Mouse (Mus musculus) kidney, adult 2 months (tissue): Measurements from ENCODE around the gene Atg5. TPM values are rescaled to one million over a fixed set of nuclear protein-coding genes. Genes with fewer than 3 reads are reported as not detected.

Experiments
- DNase-seq: peaks from one replicate; pipeline ENCODE4 v3.0.0; 2021
- H3K27ac ChIP-seq: fragments of 200-500 bp; 2 replicates; pipeline ENCODE4 v1.5.1; 2012; ENCODE audit warnings: low read depth, low read length, control low read depth, inconsistent platforms; ENCODE audit not compliant: insufficient read depth
- H3K27me3 ChIP-seq: fragments of 200-500 bp; replicated peaks from 2 replicates; pipeline ENCODE4 v1.6.1; 2012; ENCODE audit warnings: mild to moderate bottlenecking, moderate library complexity, low read length, inconsistent platforms; ENCODE audit not compliant: control insufficient read depth, insufficient read depth
- H3K36me3 ChIP-seq: fragments of 200-500 bp; 2 replicates; pipeline ENCODE4 v1.6.1; 2012; ENCODE audit warnings: mild to moderate bottlenecking, moderate library complexity, low read length, inconsistent platforms; ENCODE audit not compliant: control insufficient read depth, insufficient read depth
- H3K4me1 ChIP-seq: fragments of 200-500 bp; 2 replicates; pipeline ENCODE4 v1.6.1; 2011; ENCODE audit warnings: low read length; ENCODE audit not compliant: control insufficient read depth, insufficient read depth
- H3K4me3 ChIP-seq: fragments of 200-500 bp; 2 replicates; pipeline ENCODE4 v1.5.1; 2011; ENCODE audit warnings: mild to moderate bottlenecking, low read depth, low read length, control low read depth; ENCODE audit not compliant: insufficient read depth
- CTCF ChIP-seq: fragments of 200-500 bp; conservative IDR thresholded peaks from 2 replicates; pipeline ENCODE4 v1.5.1; 2011; ENCODE audit warnings: low read depth, mild to moderate bottlenecking, control low read depth, low read length, moderate library complexity, mixed read lengths; ENCODE audit not compliant: insufficient read depth, insufficient read length
- POLR2A ChIP-seq: fragments of 200-500 bp; IDR thresholded peaks from one replicate; pipeline ENCODE4 v1.6.1; 2011; ENCODE audit warnings: low read depth, low read length, control low read depth
- WGBS: fragments of 180-500 bp; shearing (Covaris S2); methylation state at CpG from one replicate; pipeline ENCODE4 v1.1.7; 2018; 5-methylcytosine and 5-hydroxymethylcytosine counted together
- polyA plus RNA-seq: library from polyadenylated mRNA; depleted of rRNA; stranded (reverse); fragments of >200 nt; gene quantifications from 2 replicates; pipeline ENCODE4 v1.2.3, GENCODE M21; 2012

The Atg5 gene
- polyA plus RNA-seq, 1 experiment, result 13.5 TPM

DNA sequence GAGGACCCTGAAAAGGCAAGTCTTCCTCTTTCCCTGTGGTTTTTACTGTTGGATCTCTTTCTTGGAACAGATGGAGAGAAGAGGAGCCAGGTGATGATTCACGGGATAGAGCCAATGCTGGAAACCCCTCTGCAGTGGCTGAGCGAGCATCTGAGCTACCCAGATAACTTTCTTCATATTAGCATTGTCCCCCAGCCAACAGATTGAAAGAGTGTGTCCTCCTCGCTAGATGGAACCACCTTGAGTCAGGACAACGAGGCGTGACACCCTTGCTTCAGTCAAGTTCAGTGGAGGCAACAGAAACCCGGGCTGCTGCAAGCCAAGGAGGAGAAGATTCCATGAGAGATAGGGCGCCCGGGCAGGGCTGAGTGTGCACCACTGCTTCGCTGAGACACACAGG lies 94.7 kb downstream of the Atg5 start:
- no peaks in the 10 kb centered on the region for H3K4me1 ChIP-seq
- TF ChIP-seq CTCF, result no peak
- no peak for TF ChIP-seq POLR2A
- no peak for DNase-seq
- H3K27ac ChIP-seq, result no peak overlapping the region
- H3K27me3 ChIP-seq, result no peaks in the 10 kb centered on the region
- H3K36me3 ChIP-seq, result no peaks in the 10 kb centered on the region
- 79% methylated on average over 9 of the region's 9 CpGs for WGBS
- no peak overlapping the region for H3K4me3 ChIP-seq

DNA sequence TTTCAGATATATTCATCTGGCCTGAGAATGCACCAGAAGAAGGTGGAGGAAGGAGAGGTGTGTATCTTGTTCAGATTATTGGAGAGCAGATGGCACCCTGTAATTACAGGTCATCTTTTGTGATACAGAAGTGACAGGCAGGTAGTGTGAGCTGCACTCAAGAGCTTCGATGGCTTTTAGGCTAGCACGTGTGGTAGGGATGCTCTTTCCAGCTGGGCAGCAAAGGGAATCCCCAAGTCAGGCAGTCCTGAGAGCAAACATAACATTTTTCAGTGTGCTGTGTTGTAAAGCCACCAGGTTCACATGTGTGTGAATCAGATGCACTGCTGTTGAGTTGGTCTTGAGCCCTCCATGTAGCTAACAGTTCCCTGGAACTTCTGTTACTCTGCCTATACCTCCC lies 98.0 kb downstream of the Atg5 start:
- H3K36me3 ChIP-seq, result no peaks in the 10 kb centered on the region
- H3K4me1 ChIP-seq, result no peaks in the 10 kb centered on the region
- TF ChIP-seq CTCF (no peak), POLR2A (no peak)
- H3K4me3 ChIP-seq, result no peak overlapping the region
- no peak for DNase-seq
- H3K27ac ChIP-seq, result no peak overlapping the region
- 89% methylated on average over 2 of the region's 2 CpGs for WGBS
- H3K27me3 ChIP-seq, result no peaks in the 10 kb centered on the region

DNA sequence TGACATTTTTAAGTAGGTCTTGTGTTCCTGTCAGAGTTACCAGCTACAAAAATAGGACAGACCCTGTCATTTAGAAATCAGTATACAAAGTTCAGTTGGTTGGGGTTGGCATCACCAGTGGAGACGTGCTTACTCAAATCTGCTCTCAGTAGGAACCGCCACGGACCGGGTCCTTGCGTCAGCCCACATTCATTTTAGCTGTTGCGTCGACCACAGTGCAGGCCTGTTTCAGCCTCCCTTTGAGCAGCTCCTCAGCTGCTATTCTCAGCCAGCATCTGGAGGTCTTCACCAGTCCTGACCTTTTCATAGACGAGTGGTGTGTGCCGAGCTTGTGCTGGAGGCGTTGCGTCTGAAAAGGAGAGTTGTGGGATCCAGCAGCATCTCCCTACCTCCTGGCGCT lies 98.9 kb downstream of the Atg5 start:
- Histone ChIP-seq H3K4me1 (no peaks in the 10 kb centered on the region), H3K27me3 (no peaks in the 10 kb centered on the region), H3K36me3 (no peaks in the 10 kb centered on the region), H3K27ac (no peak overlapping the region), H3K4me3 (no peak overlapping the region)
- 89% methylated on average over 12 of the region's 12 CpGs for WGBS
- TF ChIP-seq POLR2A (no peak), CTCF (no peak)
- DNase-seq, result no peak

DNA sequence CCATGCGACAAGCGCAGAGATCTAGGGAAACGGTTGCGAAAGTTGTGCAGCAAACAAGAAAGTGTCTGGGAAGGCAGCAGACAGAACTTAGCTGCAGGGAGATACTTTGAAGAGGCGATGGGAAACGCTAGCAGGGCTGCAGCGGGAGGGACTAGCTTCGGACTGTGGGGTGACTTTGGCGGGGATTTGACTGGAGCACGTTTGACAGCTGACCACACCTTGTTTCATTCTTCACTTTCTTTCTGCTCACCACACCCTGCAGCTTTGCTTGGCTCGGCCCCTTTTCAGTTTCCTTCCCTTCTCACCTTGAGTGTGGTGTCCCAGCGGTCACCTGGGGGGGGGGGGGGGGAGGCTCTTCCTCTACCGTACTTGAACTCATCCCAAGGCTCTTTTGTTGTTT lies 100.4 kb downstream of the Atg5 start:
- WGBS, result 82% methylated on average over 13 of the region's 13 CpGs
- TF ChIP-seq CTCF (no peak), POLR2A (no peak)
- Histone ChIP-seq H3K27me3 (no peaks in the 10 kb centered on the region), H3K4me1 (no peaks in the 10 kb centered on the region), H3K36me3 (no peaks in the 10 kb centered on the region), H3K4me3 (no peak overlapping the region), H3K27ac (no peak overlapping the region)
- DNase-seq, result no peak

DNA sequence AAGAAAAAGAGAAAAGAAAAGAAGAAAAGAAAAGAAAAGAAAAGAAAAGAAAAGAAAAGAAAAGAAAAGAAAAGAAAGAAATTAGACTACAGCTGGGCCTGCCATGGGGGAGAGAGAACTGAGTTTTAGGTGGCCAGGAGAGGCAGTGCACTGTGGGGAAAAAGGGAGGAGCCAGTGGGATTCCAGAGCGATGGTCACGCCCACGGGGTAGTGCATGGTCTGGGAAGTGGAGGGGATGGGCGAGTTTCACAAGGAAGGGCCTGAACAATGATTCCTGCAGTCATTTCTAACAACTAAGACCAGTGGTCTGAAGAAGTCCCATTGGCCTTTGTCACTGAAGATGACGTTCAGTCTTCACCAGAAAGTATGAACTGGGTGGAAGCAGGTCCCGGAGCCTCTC lies 102.5 kb downstream of the Atg5 start:
- 74% methylated on average over 6 of the region's 6 CpGs for WGBS
- Histone ChIP-seq H3K27ac (no peak overlapping the region), H3K36me3 (no peaks in the 10 kb centered on the region), H3K4me1 (no peaks in the 10 kb centered on the region), H3K4me3 (no peak overlapping the region), H3K27me3 (no peaks in the 10 kb centered on the region)
- TF ChIP-seq POLR2A, result no peak
- no peak for TF ChIP-seq CTCF
- DNase-seq, result no peak

DNA sequence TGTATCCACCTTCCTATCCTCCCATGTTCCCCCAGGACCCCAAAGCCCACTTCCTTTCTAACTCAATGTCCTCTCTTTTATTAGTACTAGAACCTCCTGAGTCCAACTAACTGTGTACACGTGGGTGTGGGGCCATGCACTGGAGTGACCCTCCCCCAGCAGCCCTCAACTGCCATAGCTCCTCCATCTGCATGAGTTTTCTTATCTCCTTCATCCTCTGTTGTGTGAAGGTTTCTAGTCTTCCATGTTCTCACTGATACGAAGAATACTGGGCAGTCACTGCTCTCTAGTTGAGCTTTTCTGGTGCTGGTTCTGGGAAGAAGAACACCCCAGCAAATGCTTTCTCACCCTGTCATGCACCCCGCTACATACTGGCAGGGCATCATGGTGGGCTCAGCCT lies 104.1 kb downstream of the Atg5 start:
- Histone ChIP-seq H3K36me3 (no peaks in the 10 kb centered on the region), H3K27ac (no peak overlapping the region), H3K27me3 (no peaks in the 10 kb centered on the region), H3K4me1 (no peaks in the 10 kb centered on the region), H3K4me3 (no peak overlapping the region)
- DNase-seq, result no peak
- TF ChIP-seq CTCF, result no peak
- no peak for TF ChIP-seq POLR2A
- WGBS, result 81% methylated on average over 3 of the region's 3 CpGs

DNA sequence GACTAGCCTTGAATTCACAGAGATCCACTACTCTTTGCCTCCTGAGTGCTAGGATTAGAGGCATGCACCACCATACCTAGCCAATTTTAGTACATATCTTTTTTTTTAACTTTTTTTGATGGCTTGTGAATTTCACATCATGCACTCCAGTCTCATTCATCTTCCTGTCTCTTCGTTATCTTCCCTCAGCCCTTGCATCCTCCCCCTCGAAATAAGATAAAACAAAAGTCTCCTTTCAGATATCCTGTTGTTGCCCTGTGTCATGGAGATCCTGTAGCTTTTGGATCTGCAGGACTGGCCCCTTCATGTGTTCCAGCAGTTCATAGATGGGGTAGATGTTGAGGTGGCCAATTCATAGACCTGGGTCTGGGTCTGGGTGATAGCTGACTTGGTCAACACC lies 106.5 kb downstream of the Atg5 start:
- H3K27ac ChIP-seq, result no peak overlapping the region
- DNase-seq, result no peak
- H3K4me3 ChIP-seq, result no peak overlapping the region
- H3K4me1 ChIP-seq, result no peaks in the 10 kb centered on the region
- WGBS, result 79% methylated on average over 2 of the region's 2 CpGs
- H3K27me3 ChIP-seq, result no peaks in the 10 kb centered on the region
- no peaks in the 10 kb centered on the region for H3K36me3 ChIP-seq
- TF ChIP-seq POLR2A, result no peak
- no peak for TF ChIP-seq CTCF

DNA sequence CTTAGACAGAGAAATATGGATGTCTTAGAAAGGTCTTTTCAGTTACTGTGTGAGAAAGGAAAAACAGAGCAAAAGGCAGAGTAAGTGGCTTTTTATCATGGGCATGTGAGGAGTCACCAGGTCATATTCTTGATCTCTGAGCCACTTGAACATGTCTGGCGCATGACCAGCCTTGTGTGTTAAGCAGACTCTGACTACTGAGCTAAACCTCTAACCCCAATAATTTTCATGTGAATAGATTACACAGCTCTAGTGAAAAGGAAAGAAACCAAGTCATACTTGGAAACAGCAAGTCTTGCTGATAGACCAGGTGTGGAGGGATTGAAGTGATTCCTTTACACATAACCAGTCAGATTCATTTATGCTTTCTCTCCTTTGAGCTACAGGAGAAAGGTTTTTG lies 107.3 kb downstream of the Atg5 start:
- TF ChIP-seq POLR2A (no peak), CTCF (no peak)
- WGBS, result 95% methylated on average over 1 of the region's 1 CpGs
- no peaks in the 10 kb centered on the region for H3K27me3 ChIP-seq

More for the DNA sequence above, 107.3 kb downstream of the Atg5 start:
- Histone ChIP-seq H3K4me1 (no peaks in the 10 kb centered on the region), H3K4me3 (no peak overlapping the region), H3K36me3 (no peaks in the 10 kb centered on the region), H3K27ac (no peak overlapping the region)
- no peak for DNase-seq
